Mouse (Mus musculus): ENCODE data around the gene Gm49322. TPM values are rescaled to one million over a fixed set of nuclear protein-coding genes. Genes with fewer than 3 reads are reported as not detected.

The Gm49322 gene
- polyA plus RNA-seq, 1 experiment from 2014 or later = 5.2 TPM

DNA sequence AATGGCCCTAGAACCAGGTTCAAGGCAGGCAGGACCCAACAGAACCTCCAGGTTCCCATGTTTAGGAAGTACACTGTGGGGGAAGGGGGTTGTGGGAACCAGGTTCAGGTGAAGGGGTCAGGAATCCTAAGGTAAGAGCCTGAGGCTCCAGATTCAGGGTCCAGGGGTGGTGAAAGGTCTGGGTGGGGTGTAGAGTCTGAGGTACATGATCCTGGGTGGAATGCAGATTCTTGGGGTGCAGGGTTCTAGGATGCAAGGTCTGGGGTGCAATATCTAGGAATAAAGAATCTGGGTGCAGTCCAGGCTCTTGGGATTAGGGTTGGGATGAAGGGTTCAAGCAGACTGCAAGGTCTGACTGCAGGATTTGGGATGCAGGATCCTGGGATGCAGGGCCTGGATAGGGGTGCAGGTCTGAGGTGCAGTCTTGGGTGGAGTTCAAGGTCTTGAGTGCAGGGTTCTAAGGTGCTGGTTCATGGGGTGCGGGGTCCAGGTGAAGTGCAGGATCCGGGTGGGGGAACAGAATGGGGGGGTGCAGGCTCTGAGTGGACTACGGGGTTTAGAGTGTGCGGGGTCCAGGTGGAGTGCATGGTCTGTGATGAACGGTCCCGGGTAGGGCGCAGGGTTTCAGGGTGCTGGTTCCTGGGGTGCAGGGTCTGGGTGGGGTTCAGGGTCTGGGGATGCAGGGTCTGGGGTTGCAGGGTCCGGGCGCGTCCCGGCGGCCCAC, 49.7 kb downstream of the Gm49322 start:
- H3K4me3 ChIP-seq = peak overlapping the region; percentile 93
- H3K4me1 ChIP-seq = peaks cover 45% of the 10 kb centered on the region
- DNase-seq (ENCODE audit: low spot score) = no peak
- H3K9me3 ChIP-seq (replicated peaks) = no peaks in the 10 kb centered on the region
- peaks cover 11% of the 10 kb centered on the region for H3K36me3 ChIP-seq
- peak overlapping the region; percentile 96 for H3K27ac ChIP-seq
- WGBS = 7% methylated on average over 12 of the region's 12 CpGs
- H3K27me3 ChIP-seq (ENCODE audit: low read depth, poor library complexity, severe bottlenecking) = no peaks in the 10 kb centered on the region

GRCm38 (mm10) chr10:80656130-80656862, 50.5 kb downstream of the Gm49322 start:
- H3K4me1 ChIP-seq = peaks cover 49% of the 10 kb centered on the region

GRCm38 (mm10) chr10:80656863-80657623, 51.2 kb downstream of the Gm49322 start, which contains the start of gene Btbd2:
TSS of gene Btbd2 (minus strand) at chr10:80657071.
- no peaks in the 10 kb centered on the region for H3K27me3 ChIP-seq (ENCODE audit: low read depth, poor library complexity, severe bottlenecking)
- H3K27ac ChIP-seq = peak within 1 kb of the TSS; percentile 96
- peaks cover 49% of the 10 kb centered on the region for H3K4me1 ChIP-seq
- H3K4me3 ChIP-seq = peak within 1 kb of the TSS; percentile 93
- H3K36me3 ChIP-seq = peaks cover 6% of the 10 kb centered on the region
- no peaks in the 10 kb centered on the region for H3K9me3 ChIP-seq (replicated peaks)
- WGBS = 18% methylated on average over 15 of the region's 15 CpGs
- DNase-seq (ENCODE audit: low spot score) = no peak

More at GRCm38 (mm10) chr10:80656130-80656862, 50.5 kb downstream of the Gm49322 start:
- H3K27ac ChIP-seq = peak overlapping the region; percentile 96
- DNase-seq (ENCODE audit: low spot score) = peak; percentile 100
- no peaks in the 10 kb centered on the region for H3K27me3 ChIP-seq (ENCODE audit: low read depth, poor library complexity, severe bottlenecking)
- H3K9me3 ChIP-seq (replicated peaks) = no peaks in the 10 kb centered on the region
- under 1% methylated on average over 72 of the region's 72 CpGs for WGBS
- peak overlapping the region; percentile 93 for H3K4me3 ChIP-seq
- H3K36me3 ChIP-seq = peaks cover 8% of the 10 kb centered on the region

DNA sequence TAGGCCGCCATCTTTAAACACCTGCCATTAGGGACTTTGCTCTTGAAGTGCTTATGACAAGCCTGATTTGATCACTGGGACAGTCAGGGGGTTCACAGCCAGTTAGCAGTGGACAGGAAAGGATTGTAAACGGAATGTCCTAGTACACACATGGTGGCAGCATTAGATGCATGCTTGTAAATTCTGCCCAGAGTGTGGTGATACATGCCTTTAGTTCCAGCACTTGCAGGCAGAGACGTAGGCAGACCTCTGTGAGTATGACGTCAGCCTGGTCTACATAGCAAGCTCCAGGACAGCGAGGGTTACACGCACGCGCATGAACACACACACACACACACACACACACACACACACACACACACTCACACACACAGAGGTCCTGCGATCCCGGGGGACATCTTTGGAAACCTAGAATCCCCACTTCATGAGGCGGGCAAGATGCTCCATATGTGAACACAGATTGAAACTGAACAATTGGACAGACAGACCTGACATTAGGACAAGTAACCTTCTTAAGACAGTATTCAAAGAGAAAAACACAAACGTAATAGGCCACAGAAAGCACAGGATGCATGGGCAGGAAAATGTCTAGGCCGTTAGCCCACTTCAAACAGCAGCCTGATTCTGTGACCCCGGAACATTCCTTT, 52.5 kb downstream of the Gm49322 start:
- no peak overlapping the region for H3K4me3 ChIP-seq
- WGBS = 89% methylated on average over 14 of the region's 14 CpGs

DNA sequence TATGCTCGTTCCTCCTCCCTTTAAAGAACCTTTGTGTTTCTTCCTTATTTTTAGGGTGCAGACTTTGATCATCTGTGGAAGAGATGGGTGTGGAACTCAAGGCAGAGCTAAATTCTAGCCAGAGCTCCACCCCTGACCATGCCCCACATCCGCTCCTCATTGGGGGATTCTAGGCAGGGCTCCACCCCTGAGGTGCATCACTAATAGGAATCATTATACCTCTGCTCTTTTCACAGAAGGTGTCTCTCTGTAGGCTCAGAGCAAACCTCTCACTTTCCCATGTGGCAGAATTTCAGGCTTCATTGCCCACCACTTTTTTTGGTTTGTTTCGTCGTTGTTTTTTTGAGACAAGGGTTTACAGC, 53.0 kb downstream of the Gm49322 start:
- no peak overlapping the region for H3K4me3 ChIP-seq
- no peaks in the 10 kb centered on the region for H3K9me3 ChIP-seq (replicated peaks)
- H3K36me3 ChIP-seq = no peaks in the 10 kb centered on the region
- H3K27me3 ChIP-seq (ENCODE audit: low read depth, poor library complexity, severe bottlenecking) = no peaks in the 10 kb centered on the region
- DNase-seq (ENCODE audit: low spot score) = no peak
- no peak overlapping the region for H3K27ac ChIP-seq
- H3K4me1 ChIP-seq = peaks cover 60% of the 10 kb centered on the region
- 62% methylated on average over 4 of the region's 4 CpGs for WGBS

More for the DNA sequence above, 52.5 kb downstream of the Gm49322 start:
- Histone ChIP-seq H3K27me3 (ENCODE audit: low read depth, poor library complexity, severe bottlenecking) (no peaks in the 10 kb centered on the region), H3K36me3 (no peaks in the 10 kb centered on the region; the same call in 1 of the 2 replicates), H3K4me1 (peaks cover 55% of the 10 kb centered on the region), H3K27ac (no peak overlapping the region), H3K9me3 (replicated peaks) (no peaks in the 10 kb centered on the region)
- DNase-seq (ENCODE audit: low spot score) = no peak

- WGBS = 21% methylated on average over 10 of the region's 10 CpGs
- Histone ChIP-seq H3K36me3 (no peaks in the 10 kb centered on the region), H3K9me3 (replicated peaks) (no peaks in the 10 kb centered on the region), H3K27ac (peak overlapping the region; percentile 56; the same call in 1 of the 2 replicates), H3K27me3 (ENCODE audit: low read depth, poor library complexity, severe bottlenecking) (no peaks in the 10 kb centered on the region), H3K4me3 (no peak overlapping the region), H3K4me1 (peaks cover 62% of the 10 kb centered on the region)
- peak; percentile 81 for DNase-seq (ENCODE audit: low spot score)
Measured at GRCm38 (mm10) chr10:80659213-80659612, 53.4 kb downstream of the Gm49322 start.

DNA sequence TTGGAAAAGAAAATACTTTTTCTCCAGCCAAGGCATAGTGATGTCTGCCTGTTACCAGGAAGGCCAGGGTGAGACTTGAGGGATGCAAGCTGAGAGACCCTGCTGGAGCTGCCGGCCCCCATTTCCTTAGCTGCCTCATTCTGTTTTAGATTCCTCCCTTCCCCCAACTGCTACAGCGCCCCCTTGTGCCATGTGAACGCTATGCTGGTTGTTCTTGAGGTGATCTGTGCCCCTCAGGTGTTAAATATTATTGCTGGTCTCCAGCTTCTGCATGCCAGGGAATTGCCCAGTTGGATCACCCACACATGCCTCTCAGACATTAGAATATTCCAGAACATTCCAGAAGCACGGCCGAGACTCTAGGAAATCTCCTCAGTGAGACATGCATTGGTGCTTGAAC, 55.3 kb downstream of the Gm49322 start:
- WGBS = 41% methylated on average over 5 of the region's 5 CpGs
- Histone ChIP-seq H3K27me3 (ENCODE audit: low read depth, poor library complexity, severe bottlenecking) (no peaks in the 10 kb centered on the region), H3K27ac (0 out of 2 replicates have a peak overlapping the region, but pooled peaks have one; percentile 5), H3K4me1 (peaks cover 64% of the 10 kb centered on the region), H3K36me3 (peaks cover 9% of the 10 kb centered on the region), H3K4me3 (no peak overlapping the region), H3K9me3 (replicated peaks) (no peaks in the 10 kb centered on the region)
- no peak for DNase-seq (ENCODE audit: low spot score)

GRCm38 (mm10) chr10:80663485-80664196, 57.8 kb downstream of the Gm49322 start:
- H3K36me3 ChIP-seq = peaks cover 34% of the 10 kb centered on the region
- DNase-seq (ENCODE audit: low spot score) = no peak
- 29% methylated on average over 5 of the region's 5 CpGs for WGBS

GRCm38 (mm10) chr10:80664197-80665015, 58.6 kb downstream of the Gm49322 start:
- 40% methylated on average over 16 of the region's 16 CpGs for WGBS
- no peak for DNase-seq (ENCODE audit: low spot score)
- Histone ChIP-seq H3K4me1 (peaks cover 52% of the 10 kb centered on the region), H3K27me3 (ENCODE audit: low read depth, poor library complexity, severe bottlenecking) (no peaks in the 10 kb centered on the region), H3K27ac (peak overlapping the region; percentile 64; the same call in 1 of the 2 replicates), H3K9me3 (replicated peaks) (no peaks in the 10 kb centered on the region), H3K4me3 (peak overlapping the region; percentile 4), H3K36me3 (peaks cover 42% of the 10 kb centered on the region)

More at GRCm38 (mm10) chr10:80663485-80664196, 57.8 kb downstream of the Gm49322 start:
- Histone ChIP-seq H3K9me3 (replicated peaks) (no peaks in the 10 kb centered on the region), H3K4me3 (0 out of 2 replicates have a peak overlapping the region, but pooled peaks have one; percentile 21), H3K27me3 (ENCODE audit: low read depth, poor library complexity, severe bottlenecking) (no peaks in the 10 kb centered on the region), H3K27ac (peak overlapping the region; percentile 64; the same call in 1 of the 2 replicates), H3K4me1 (peaks cover 58% of the 10 kb centered on the region)

- 19% methylated on average over 10 of the region's 10 CpGs for WGBS
- Histone ChIP-seq H3K27ac (peak overlapping the region; percentile 46; the same call in 1 of the 2 replicates), H3K27me3 (ENCODE audit: low read depth, poor library complexity, severe bottlenecking) (no peaks in the 10 kb centered on the region), H3K4me3 (peak overlapping the region; percentile 4), H3K36me3 (peaks cover 48% of the 10 kb centered on the region), H3K4me1 (peaks cover 52% of the 10 kb centered on the region), H3K9me3 (replicated peaks) (no peaks in the 10 kb centered on the region)
- DNase-seq (ENCODE audit: low spot score) = no peak
Measured at GRCm38 (mm10) chr10:80665016-80665380, 59.2 kb downstream of the Gm49322 start.
